In the genomic region with DNA sequence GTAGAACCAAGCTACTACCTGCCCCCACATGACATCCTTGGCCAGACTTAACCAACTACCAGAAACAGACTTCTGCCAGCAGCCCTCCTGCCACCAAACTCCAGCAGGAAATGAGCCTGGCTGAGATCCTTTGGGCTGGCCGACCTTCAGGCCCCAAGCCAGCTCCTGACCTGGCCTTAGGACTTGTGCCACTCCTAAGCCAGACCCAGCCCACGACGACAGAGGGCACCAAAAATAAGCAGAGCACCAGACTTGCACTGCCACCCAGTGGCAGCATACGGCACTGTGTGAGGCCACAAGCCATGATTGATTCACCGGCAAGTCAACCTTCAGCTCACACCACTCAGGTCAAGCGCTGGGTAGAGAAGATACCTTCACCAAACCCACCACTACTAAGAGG, we compare ENCODE assay signal across 9 mouse cellular contexts. TPM values are rescaled to one million over a fixed set of nuclear protein-coding genes. Genes with fewer than 3 reads are reported as not detected.
DNase-seq lines count a peak whose midpoint lies in the region; ATAC-seq and TF ChIP-seq lines count a peak whose summit lies in the region.
"Had no signal": no experiment of that assay in that cellular context is flagged by ENCODE, and none has a peak within 500 bp of the region (broad histone marks: within the 10 kb centered on the region; RNA-seq: fewer than 3 reads in every experiment).

No protein-coding gene starts in this region.

- no peak overlapping the region for H3K4me3 ChIP-seq in midbrain, embryonic 10.5 days
- no peak overlapping the region for H3K4me3 ChIP-seq in midbrain, embryonic 15.5 days
- H3K4me3 ChIP-seq in left cerebral cortex, adult 2 months = no peak overlapping the region
- no peak overlapping the region for H3K4me3 ChIP-seq in stomach, embryonic 15.5 days (replicated peaks)
- H3K4me3 ChIP-seq: embryonic facial prominence, embryonic 12.5 days had no signal

- DNase-seq in midbrain, embryonic 10.5 days (ENCODE audit: low spot score) = peak; percentile 54
- peak; percentile 95 for DNase-seq in brain, adult 2 months (ENCODE audit: low read depth, low spot score)
- DNase-seq in heart, postnatal 4 days = peak; percentile 83
- peak; percentile 65 to 66 for DNase-seq in left cerebral cortex, adult 2 months (ENCODE audit: extremely low spot score in 1 of 2, low spot score in 2 of 2)

- WGBS in midbrain, embryonic 10.5 days = 34% methylated on average over 6 of the region's 6 CpGs
- WGBS in midbrain, embryonic 15.5 days = 27% methylated on average over 6 of the region's 6 CpGs
- 12% methylated on average over 6 of the region's 6 CpGs for WGBS in stomach, embryonic 15.5 days

- no peaks in the 10 kb centered on the region for H3K9me3 ChIP-seq in midbrain, embryonic 10.5 days (replicated peaks)
- no peaks in the 10 kb centered on the region for H3K9me3 ChIP-seq in midbrain, embryonic 15.5 days
- no peaks in the 10 kb centered on the region for H3K9me3 ChIP-seq in stomach, embryonic 15.5 days
- H3K9me3 ChIP-seq: embryonic facial prominence, embryonic 12.5 days had no signal

- H3K27me3 ChIP-seq in midbrain, embryonic 10.5 days (ENCODE audit: low read depth, poor library complexity, severe bottlenecking) = no peaks in the 10 kb centered on the region
- H3K27me3 ChIP-seq in midbrain, embryonic 15.5 days (replicated peaks) = no peaks in the 10 kb centered on the region
- no peaks in the 10 kb centered on the region for H3K27me3 ChIP-seq in stomach, embryonic 15.5 days (replicated peaks)
- H3K27me3 ChIP-seq: embryonic facial prominence, embryonic 12.5 days had no signal

- H3K36me3 ChIP-seq in midbrain, embryonic 10.5 days = peaks cover 76% of the 10 kb centered on the region
- peaks cover 51% of the 10 kb centered on the region for H3K36me3 ChIP-seq in midbrain, embryonic 15.5 days (replicated peaks)
- H3K36me3 ChIP-seq in stomach, embryonic 15.5 days = peaks cover 64% of the 10 kb centered on the region

- H3K27ac ChIP-seq in midbrain, embryonic 10.5 days (replicated peaks) = no peak overlapping the region
- no peak overlapping the region for H3K27ac ChIP-seq in midbrain, embryonic 15.5 days
- H3K27ac ChIP-seq in left cerebral cortex, adult 2 months = peak overlapping the region; percentile 18; the same call in 1 of the 2 replicates
- no peak overlapping the region for H3K27ac ChIP-seq in stomach, embryonic 15.5 days
- H3K27ac ChIP-seq: embryonic facial prominence, embryonic 12.5 days had no signal

- ATAC-seq in midbrain, embryonic 15.5 days (replicated peaks) = no peak
- peak; percentile 64 for ATAC-seq in erythroid progenitor cell, adult 5-6 weeks (replicated peaks; ENCODE audit: low FRiP score, poor library complexity, severe bottlenecking)
- peak; percentile 49 for ATAC-seq in megakaryocyte-erythroid progenitor cell, adult 5-6 weeks (replicated peaks; ENCODE audit: low FRiP score, low TSS enrichment, poor library complexity, severe bottlenecking)
- 0 out of 2 replicates have a peak, but pooled peaks have one; percentile 13 for ATAC-seq in stomach, embryonic 15.5 days (ENCODE audit: insufficient read depth, low FRiP score, low read depth)

- TF ChIP-seq CTCF in left cerebral cortex, adult 2 months (IDR thresholded peaks at IDR 0.05) = peak; percentile 92

- H3K9ac ChIP-seq in midbrain, embryonic 15.5 days = no peak overlapping the region
- H3K9ac ChIP-seq in stomach, embryonic 15.5 days = no peak overlapping the region
- H3K9ac ChIP-seq: embryonic facial prominence, embryonic 12.5 days had no signal

- H3K4me1 ChIP-seq in midbrain, embryonic 10.5 days = peaks cover 27% of the 10 kb centered on the region
- H3K4me1 ChIP-seq in midbrain, embryonic 15.5 days = peaks cover 29% of the 10 kb centered on the region
- peaks cover 27% of the 10 kb centered on the region for H3K4me1 ChIP-seq in stomach, embryonic 15.5 days

- intact Hi-C loops in left cerebral cortex, adult 2 months (cut with DNase I) = no loop called here

- H3K4me2 ChIP-seq in midbrain, embryonic 15.5 days = no peak overlapping the region
- no peak overlapping the region for H3K4me2 ChIP-seq in stomach, embryonic 15.5 days
- H3K4me2 ChIP-seq: embryonic facial prominence, embryonic 12.5 days had no signal

RNA-seq across cellular contexts. Expression of gene Clk3, which starts 6.4 kb away (rescaled TPM):
- 100 and 106 TPM in 2 replicates for polyA plus RNA-seq in midbrain, embryonic 10.5 days (2016; fragmentation: Nextera tagmentation; extraction: Ambion mirVana)
- 75.4 and 86.2 TPM in 2 replicates for polyA plus RNA-seq in midbrain, embryonic 15.5 days (2015; fragmentation: Nextera tagmentation; extraction: Ambion mirVana)
- total RNA-seq in erythroid progenitor cell, adult 5-6 weeks (2015; ENCODE audit: low replicate concordance) = 237 and 278 TPM in 2 replicates
- 247 and 348 TPM in 2 replicates for total RNA-seq in erythroid progenitor cell, adult 5-6 weeks (2017; ENCODE audit: low replicate concordance)
- 10 to 100 TPM; 43.5 to 49.1 TPM for total RNA-seq in heart, postnatal 4 days (2021)
- total RNA-seq in left cerebral cortex, adult 2 months (2021) = 10 to 100 TPM; 86.8 to 96.3 TPM
- total RNA-seq in megakaryocyte-erythroid progenitor cell, adult 5-6 weeks (2014; fragmentation: Nextera tagmentation) = 58.1 and 73.0 TPM in 2 replicates
- 24.7 and 36.4 TPM in 2 replicates for total RNA-seq in megakaryocyte-erythroid progenitor cell, adult 5-6 weeks (2017)
- polyA plus RNA-seq in stomach, embryonic 15.5 days (2015; fragmentation: Nextera tagmentation; extraction: Ambion mirVana) = 68.3 and 69.6 TPM in 2 replicates

RNA-seq across cellular contexts. Expression of gene Edc3, which starts 50.9 kb away (rescaled TPM):
- polyA plus RNA-seq in midbrain, embryonic 10.5 days (2016; fragmentation: Nextera tagmentation; extraction: Ambion mirVana) = 42.8 and 46.6 TPM in 2 replicates
- polyA plus RNA-seq in midbrain, embryonic 15.5 days (2015; fragmentation: Nextera tagmentation; extraction: Ambion mirVana) = 35.7 and 36.8 TPM in 2 replicates
- 5.8 and 7.5 TPM in 2 replicates for total RNA-seq in erythroid progenitor cell, adult 5-6 weeks (2015; ENCODE audit: low replicate concordance)
- 2.8 and 8.6 TPM in 2 replicates for total RNA-seq in erythroid progenitor cell, adult 5-6 weeks (2017; ENCODE audit: low replicate concordance)
- 10 to 100 TPM in 1 of 2 experiments, 1 to 10 TPM in 1; 8.9 to 10.0 TPM for total RNA-seq in heart, postnatal 4 days (2021)
- total RNA-seq in left cerebral cortex, adult 2 months (2021) = 10 to 100 TPM; 13.8 to 14.2 TPM
- 14.2 and 25.0 TPM in 2 replicates for total RNA-seq in megakaryocyte-erythroid progenitor cell, adult 5-6 weeks (2014; fragmentation: Nextera tagmentation)
- total RNA-seq in megakaryocyte-erythroid progenitor cell, adult 5-6 weeks (2017) = 4.8 and 6.0 TPM in 2 replicates
- polyA plus RNA-seq in stomach, embryonic 15.5 days (2015; fragmentation: Nextera tagmentation; extraction: Ambion mirVana) = 26.8 and 28.6 TPM in 2 replicates
